ENCODE assay signal across 8 mouse cellular contexts in the genomic region with DNA sequence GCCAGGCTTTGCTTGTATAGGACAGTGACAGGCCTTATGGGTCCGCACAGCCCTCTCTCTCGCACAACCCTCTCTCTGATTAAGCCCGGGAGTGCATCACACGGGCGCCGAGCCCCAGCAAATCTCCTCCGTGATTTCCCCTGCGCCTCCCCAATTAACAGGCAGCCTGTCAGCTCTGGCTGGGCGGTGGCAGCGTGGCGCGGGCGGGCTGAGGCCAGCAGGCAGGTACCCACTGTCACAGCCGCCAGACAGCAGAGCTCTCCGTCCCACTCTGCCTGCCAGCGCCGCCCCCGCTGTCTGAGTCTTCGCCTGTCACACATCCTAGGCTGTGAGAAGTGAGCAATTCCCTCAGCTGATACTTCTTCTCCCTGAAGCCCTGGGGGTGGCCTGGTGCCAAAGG.
DNase-seq lines count a peak whose midpoint lies in the region; ATAC-seq lines count a peak whose summit lies in the region.

No protein-coding gene starts in this region.

- peak; percentile 2 for DNase-seq in kidney, postnatal 14 days
- DNase-seq in kidney, postnatal 25 days = no peak
- DNase-seq in embryonic facial prominence, embryonic 10.5 days (ENCODE audit: low spot score) = peak; percentile 43
- DNase-seq in adrenal gland, postnatal 4 days (ENCODE audit: low spot score in 2 of 2) = no peak
- no peak for DNase-seq in spleen, adult 12 weeks (ENCODE audit: low spot score)
- no peak for DNase-seq in adrenal gland, postnatal 36 days

- no peaks in the 10 kb centered on the region for H3K36me3 ChIP-seq in embryonic facial prominence, embryonic 10.5 days (replicated peaks)
- H3K36me3 ChIP-seq in hindbrain, embryonic 12.5 days = no peaks in the 10 kb centered on the region
- no peaks in the 10 kb centered on the region for H3K36me3 ChIP-seq in limb, embryonic 15.5 days

- H3K4me1 ChIP-seq in embryonic facial prominence, embryonic 10.5 days = peaks cover 14% of the 10 kb centered on the region
- 0 out of 2 replicates have a peak, but pooled peaks cover 5% of the 10 kb centered on the region for H3K4me1 ChIP-seq in hindbrain, embryonic 12.5 days
- H3K4me1 ChIP-seq in limb, embryonic 15.5 days = peaks cover 19% of the 10 kb centered on the region

- no peak overlapping the region for H3K9ac ChIP-seq in hindbrain, embryonic 12.5 days
- no peak overlapping the region for H3K9ac ChIP-seq in limb, embryonic 15.5 days

- ATAC-seq in hindbrain, embryonic 12.5 days (ENCODE audit: low FRiP score) = 0 out of 2 replicates have a peak, but pooled peaks have one; percentile 32
- ATAC-seq in limb, embryonic 15.5 days (ENCODE audit: insufficient number of reproducible peaks, low FRiP score, low TSS enrichment, low read depth) = no peak

- H3K27ac ChIP-seq in embryonic facial prominence, embryonic 10.5 days (replicated peaks) = no peak overlapping the region; the same call in 1 of the 2 replicates
- no peak overlapping the region for H3K27ac ChIP-seq in hindbrain, embryonic 12.5 days
- no peak overlapping the region for H3K27ac ChIP-seq in limb, embryonic 15.5 days

- peak overlapping the region; percentile 39 for H3K4me3 ChIP-seq in embryonic facial prominence, embryonic 10.5 days
- H3K4me3 ChIP-seq in hindbrain, embryonic 12.5 days = no peak overlapping the region
- H3K4me3 ChIP-seq in limb, embryonic 15.5 days = 0 out of 2 replicates have a peak overlapping the region, but pooled peaks have one; percentile 13

- peak overlapping the region; percentile 31 for H3K4me2 ChIP-seq in hindbrain, embryonic 12.5 days (replicated peaks)
- peak overlapping the region; percentile 41 for H3K4me2 ChIP-seq in limb, embryonic 15.5 days

- peaks cover 40% of the 10 kb centered on the region for H3K27me3 ChIP-seq in embryonic facial prominence, embryonic 10.5 days (replicated peaks; ENCODE audit: low read depth, poor library complexity, severe bottlenecking)
- H3K27me3 ChIP-seq in hindbrain, embryonic 12.5 days = peaks cover 7% of the 10 kb centered on the region
- H3K27me3 ChIP-seq in limb, embryonic 15.5 days = peaks cover 37% of the 10 kb centered on the region

- 37% methylated on average over 19 of the region's 19 CpGs for WGBS in embryonic facial prominence, embryonic 10.5 days
- 37% methylated on average over 19 of the region's 19 CpGs for WGBS in hindbrain, embryonic 12.5 days
- WGBS in limb, embryonic 15.5 days = 23% methylated on average over 19 of the region's 19 CpGs

- H3K9me3 ChIP-seq in embryonic facial prominence, embryonic 10.5 days = no peaks in the 10 kb centered on the region
- no peaks in the 10 kb centered on the region for H3K9me3 ChIP-seq in hindbrain, embryonic 12.5 days (replicated peaks)
- H3K9me3 ChIP-seq in limb, embryonic 15.5 days = no peaks in the 10 kb centered on the region

Comparison
In these comparisons a context has a peak if more than half of its experiments do, and no peak if none do; other contexts are left out.
1. DNase-seq: peak in kidney, postnatal 14 days (single experiment) and embryonic facial prominence, embryonic 10.5 days (single experiment); none in kidney, postnatal 25 days (0 of 2), adrenal gland, postnatal 4 days (0 of 2), spleen, adult 12 weeks (single experiment) and adrenal gland, postnatal 36 days (0 of 2).